Mouse (Mus musculus): ENCODE results near the gene Wsb1. TPM values are rescaled to one million over a fixed set of nuclear protein-coding genes. Genes with fewer than 3 reads are reported as not detected.
A peak's percentile ranks its signal among the peaks of the same experiment; 100 is the strongest.

Wsb1 gene
- polyA plus RNA-seq, 1 experiment from 2014 or later, result 505 TPM

DNA sequence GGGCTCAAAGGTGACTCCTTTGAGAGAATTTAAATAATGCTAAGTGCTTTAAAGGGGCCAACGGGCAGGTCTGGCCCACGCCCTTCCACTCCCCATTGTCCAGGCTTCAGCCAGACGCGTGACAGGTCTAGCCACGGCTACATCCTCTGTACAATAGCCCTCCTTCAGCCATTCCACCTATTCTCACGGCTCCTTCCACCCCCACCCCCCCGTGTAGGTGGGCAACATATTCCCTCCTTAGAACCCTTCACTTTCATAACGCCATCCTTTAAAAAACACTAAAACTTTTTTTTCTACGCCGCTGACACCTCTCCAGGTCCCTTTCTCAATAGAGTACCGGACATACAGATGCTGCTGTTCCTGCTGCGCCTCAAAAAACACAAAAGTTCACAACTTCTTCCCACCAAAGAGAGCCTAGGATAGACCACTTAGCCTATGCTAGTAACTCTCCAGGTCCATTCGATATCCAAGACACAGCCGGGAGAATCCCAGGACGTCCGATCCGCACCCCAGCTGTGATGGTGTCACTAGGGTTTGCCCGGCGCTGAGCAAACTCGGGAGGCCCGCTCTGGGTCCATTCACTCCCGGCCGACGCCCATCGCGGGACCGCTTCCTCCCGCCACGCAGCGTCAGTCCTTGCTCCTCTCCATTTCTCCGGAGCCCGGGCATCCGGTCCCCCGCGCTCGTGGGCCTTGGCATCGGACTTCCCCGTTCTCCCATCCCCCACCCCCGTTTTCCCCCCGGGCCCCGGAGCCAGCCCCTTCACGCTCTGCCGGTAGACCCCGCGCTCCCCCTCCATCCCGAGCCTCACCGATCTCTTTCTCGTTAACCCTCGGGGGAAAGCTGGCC lies 705 bp downstream of the Wsb1 start:
- H3K9me3 ChIP-seq, result no peaks in the 10 kb centered on the region
- H3K4me2 ChIP-seq, result peak overlapping the region; percentile 62
- under 1% methylated on average over 49 of the region's 49 CpGs for WGBS
- peaks cover 3% of the 10 kb centered on the region; the same call in 1 of the 2 replicates for H3K36me3 ChIP-seq (replicated peaks)
- H3K27me3 ChIP-seq (replicated peaks), result no peaks in the 10 kb centered on the region
- H3K9ac ChIP-seq, result peak overlapping the region; percentile 98
- H3K27ac ChIP-seq, result peak overlapping the region; percentile 98
- H3K4me3 ChIP-seq, result peak overlapping the region; percentile 86
- H3K4me1 ChIP-seq, result peaks cover 28% of the 10 kb centered on the region
- ATAC-seq (replicated peaks), result peak; percentile 64

DNA sequence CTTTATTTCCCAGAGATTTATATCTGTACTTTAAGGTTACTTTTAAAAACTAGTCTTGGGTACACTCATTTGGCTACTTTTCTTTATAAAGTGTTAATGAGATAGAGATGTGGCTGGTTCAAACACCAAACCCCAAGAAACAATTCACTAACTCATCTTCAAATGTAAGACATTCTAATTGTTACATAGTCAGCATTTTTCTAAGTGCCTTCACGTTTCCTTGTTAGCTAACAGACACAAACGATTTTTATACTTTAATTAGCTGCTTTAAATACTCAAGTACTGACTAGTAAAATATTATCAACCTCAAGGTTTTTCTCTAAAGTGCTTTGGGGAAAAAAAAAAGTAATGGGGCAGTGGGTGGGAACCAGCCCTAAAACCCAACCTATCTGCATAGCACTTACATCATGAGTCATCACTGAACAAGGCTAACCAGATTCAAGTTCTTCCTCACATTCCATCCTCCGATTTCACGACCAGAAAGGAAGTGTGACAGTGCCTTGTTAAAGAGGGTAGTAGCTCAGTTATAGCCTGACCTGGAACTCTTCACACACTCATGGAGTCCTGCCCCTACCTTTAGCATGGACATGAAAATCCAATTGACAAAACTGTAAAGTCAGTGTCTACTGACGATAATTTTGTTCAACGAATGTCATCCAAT lies 1.5 kb downstream of the Wsb1 start:
- peaks cover 6% of the 10 kb centered on the region; the same call in 1 of the 2 replicates for H3K36me3 ChIP-seq (replicated peaks)
- H3K4me3 ChIP-seq, result peak overlapping the region; percentile 86
- whole genome bisulfite sequencing, result 18% methylated on average over 6 of the region's 6 CpGs
- ATAC-seq (replicated peaks), result no peak
- H3K4me2 ChIP-seq, result peak overlapping the region; percentile 62
- no peaks in the 10 kb centered on the region for H3K27me3 ChIP-seq (replicated peaks)
- H3K27ac ChIP-seq, result peak overlapping the region; percentile 98; the same call in 1 of the 2 replicates
- peak overlapping the region; percentile 98 for H3K9ac ChIP-seq
- H3K9me3 ChIP-seq, result no peaks in the 10 kb centered on the region
- peaks cover 28% of the 10 kb centered on the region for H3K4me1 ChIP-seq

DNA sequence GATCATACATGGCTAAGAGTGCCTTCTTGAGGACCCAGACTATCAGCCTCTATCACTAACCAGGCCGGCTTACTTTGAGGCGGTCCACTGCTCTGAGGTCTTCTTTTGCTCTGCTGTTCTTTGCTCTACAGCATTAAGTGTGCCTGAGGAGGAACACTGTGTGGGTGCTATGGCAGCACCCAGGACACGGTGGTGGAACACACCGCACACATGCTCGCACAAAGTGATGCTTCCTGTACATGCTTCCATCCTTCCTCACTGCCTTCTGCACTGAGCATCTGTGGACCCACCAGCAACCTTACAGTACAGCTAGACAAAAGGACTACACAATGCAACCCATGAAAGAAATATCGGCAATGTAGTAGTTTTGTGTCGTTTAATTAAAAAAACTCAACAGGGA lies 15.4 kb downstream of the Wsb1 start:
- 97% methylated on average over 7 of the region's 7 CpGs for WGBS
- H3K36me3 ChIP-seq (replicated peaks), result peaks cover 40% of the 10 kb centered on the region

DNA sequence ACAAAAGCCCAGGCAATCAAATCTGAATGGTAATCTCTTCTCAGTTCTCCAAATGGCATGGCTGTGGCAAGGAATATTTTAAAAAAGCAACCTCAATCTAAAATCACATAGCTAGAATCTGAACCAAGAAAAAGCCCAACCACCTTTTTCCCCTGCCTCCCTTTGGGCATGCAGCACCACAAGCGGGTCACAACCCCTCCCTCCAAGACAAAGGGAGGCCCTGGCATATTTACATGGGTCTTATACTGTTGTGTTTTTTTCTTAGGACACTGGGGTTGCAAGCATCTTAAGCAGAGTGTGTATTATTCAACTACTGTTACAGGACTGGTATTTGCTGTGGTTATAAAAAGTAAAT lies 16.1 kb downstream of the Wsb1 start:
- Histone ChIP-seq H3K9me3 (no peaks in the 10 kb centered on the region), H3K4me2 (no peak overlapping the region), H3K27me3 (replicated peaks) (no peaks in the 10 kb centered on the region), H3K4me1 (no peaks in the 10 kb centered on the region), H3K36me3 (replicated peaks) (peaks cover 40% of the 10 kb centered on the region), H3K4me3 (no peak overlapping the region), H3K27ac (0 out of 2 replicates have a peak overlapping the region, but pooled peaks have one; percentile 34), H3K9ac (no peak overlapping the region)
- 32% methylated on average over 1 of the region's 1 CpGs for WGBS
- no peak for ATAC-seq (replicated peaks)

More for the DNA sequence above, 15.4 kb downstream of the Wsb1 start:
- no peak for ATAC-seq (replicated peaks)
- Histone ChIP-seq H3K4me2 (no peak overlapping the region), H3K9ac (no peak overlapping the region), H3K27ac (no peak overlapping the region), H3K27me3 (replicated peaks) (no peaks in the 10 kb centered on the region), H3K9me3 (no peaks in the 10 kb centered on the region), H3K4me1 (no peaks in the 10 kb centered on the region), H3K4me3 (no peak overlapping the region)

- Histone ChIP-seq H3K9ac (no peak overlapping the region), H3K9me3 (no peaks in the 10 kb centered on the region), H3K4me1 (no peaks in the 10 kb centered on the region), H3K27me3 (replicated peaks) (no peaks in the 10 kb centered on the region), H3K36me3 (replicated peaks) (peaks cover 38% of the 10 kb centered on the region), H3K27ac (0 out of 2 replicates have a peak overlapping the region, but pooled peaks have one; percentile 34), H3K4me2 (no peak overlapping the region), H3K4me3 (no peak overlapping the region)
- 86% methylated on average over 11 of the region's 11 CpGs for WGBS
- no peak for ATAC-seq (replicated peaks)
These were observed 16.6 kb downstream of the Wsb1 start for GRCm38 (mm10) chr11:79237644-79238397.

- Histone ChIP-seq H3K4me1 (no peaks in the 10 kb centered on the region), H3K4me3 (no peak overlapping the region), H3K9ac (no peak overlapping the region), H3K4me2 (no peak overlapping the region), H3K27ac (no peak overlapping the region), H3K36me3 (replicated peaks) (no peaks in the 10 kb centered on the region), H3K27me3 (replicated peaks) (no peaks in the 10 kb centered on the region), H3K9me3 (no peaks in the 10 kb centered on the region)
- WGBS, result 93% methylated on average over 13 of the region's 13 CpGs
- no peak for ATAC-seq (replicated peaks)
These were observed 24.3 kb downstream of the Wsb1 start for GRCm38 (mm10) chr11:79230251-79230570.

DNA sequence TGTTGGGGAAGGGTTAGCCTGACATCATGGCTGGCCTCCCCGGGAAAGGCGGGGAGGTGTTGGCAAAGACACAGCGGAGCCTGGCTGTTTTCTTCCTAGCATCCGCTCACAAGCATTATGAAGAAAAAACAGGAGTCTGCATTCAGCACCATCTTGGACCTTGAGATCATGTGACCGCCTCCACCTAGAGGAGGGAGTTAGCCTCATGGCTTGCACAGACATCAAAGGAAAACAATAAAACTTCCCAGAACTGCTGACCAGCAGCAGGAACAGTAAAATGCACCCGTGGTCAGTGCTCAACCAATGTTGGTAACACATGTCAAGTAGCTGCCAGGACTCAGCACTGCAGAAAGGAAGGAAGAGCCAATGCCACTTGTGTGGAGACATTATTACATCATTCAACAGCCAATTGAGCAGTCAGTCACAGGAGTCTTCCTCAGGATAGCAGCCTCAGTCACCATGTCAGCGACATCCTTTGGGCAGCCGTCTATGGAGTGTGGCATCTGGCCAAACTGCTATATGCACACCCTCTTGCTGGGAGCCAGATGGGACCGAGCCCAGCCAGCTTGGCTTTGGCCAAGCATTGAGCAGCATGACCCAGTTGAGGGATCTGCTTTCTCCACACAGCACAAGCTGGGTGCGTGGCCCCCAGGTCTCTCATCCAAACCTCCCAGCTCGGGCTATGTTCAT lies 24.8 kb downstream of the Wsb1 start:
- Histone ChIP-seq H3K36me3 (replicated peaks) (no peaks in the 10 kb centered on the region), H3K9ac (no peak overlapping the region), H3K4me1 (peaks cover under 1% of the 10 kb centered on the region; the same call in 1 of the 2 replicates), H3K9me3 (no peaks in the 10 kb centered on the region), H3K27ac (no peak overlapping the region), H3K4me3 (no peak overlapping the region), H3K4me2 (no peak overlapping the region), H3K27me3 (replicated peaks) (no peaks in the 10 kb centered on the region)
- ATAC-seq (replicated peaks), result no peak
- WGBS, result 79% methylated on average over 11 of the region's 11 CpGs

GRCm38 (mm10) chr11:79229057-79229504 lies 25.4 kb downstream of the Wsb1 start:
- Histone ChIP-seq H3K27ac (no peak overlapping the region), H3K4me2 (no peak overlapping the region), H3K36me3 (replicated peaks) (no peaks in the 10 kb centered on the region), H3K9ac (no peak overlapping the region), H3K4me1 (peaks cover 3% of the 10 kb centered on the region; the same call in 1 of the 2 replicates), H3K27me3 (replicated peaks) (no peaks in the 10 kb centered on the region), H3K9me3 (no peaks in the 10 kb centered on the region), H3K4me3 (no peak overlapping the region)
- 80% methylated on average over 10 of the region's 10 CpGs for WGBS
- ATAC-seq (replicated peaks), result no peak

DNA sequence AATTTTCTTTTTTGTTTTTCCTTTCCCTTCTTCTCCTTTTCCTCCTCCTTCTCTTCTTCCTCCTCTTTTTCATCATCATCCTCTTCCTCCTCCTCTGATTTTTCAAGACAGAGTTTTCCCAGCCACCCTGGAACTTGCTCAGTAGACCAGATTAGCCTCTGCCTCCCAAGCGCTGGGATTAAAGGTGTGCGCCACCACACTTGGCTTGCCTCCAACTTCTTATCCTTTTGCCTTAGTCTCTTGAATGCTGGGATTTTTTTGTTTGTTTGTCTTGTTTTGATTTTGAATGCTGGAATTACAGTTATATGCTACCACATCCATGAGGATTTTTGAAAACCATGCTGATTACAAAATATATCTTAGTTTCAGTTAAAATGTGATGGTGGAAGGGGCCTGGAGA lies 26.4 kb downstream of the Wsb1 start:
- H3K9ac ChIP-seq, result no peak overlapping the region
- no peak overlapping the region for H3K4me2 ChIP-seq
- H3K36me3 ChIP-seq (replicated peaks), result no peaks in the 10 kb centered on the region
- H3K27ac ChIP-seq, result no peak overlapping the region
- 71% methylated on average over 2 of the region's 2 CpGs for WGBS
- no peak overlapping the region for H3K4me3 ChIP-seq
- H3K27me3 ChIP-seq (replicated peaks), result no peaks in the 10 kb centered on the region
- H3K9me3 ChIP-seq, result no peaks in the 10 kb centered on the region
- peaks cover 3% of the 10 kb centered on the region; the same call in 1 of the 2 replicates for H3K4me1 ChIP-seq
- no peak for ATAC-seq (replicated peaks)

- no peak overlapping the region for H3K9ac ChIP-seq
- H3K27me3 ChIP-seq (replicated peaks), result no peaks in the 10 kb centered on the region
- H3K9me3 ChIP-seq, result no peaks in the 10 kb centered on the region
- H3K4me2 ChIP-seq, result no peak overlapping the region
- WGBS, result 75% methylated on average over 8 of the region's 8 CpGs
- H3K4me3 ChIP-seq, result no peak overlapping the region
- H3K36me3 ChIP-seq (replicated peaks), result no peaks in the 10 kb centered on the region
- H3K4me1 ChIP-seq, result peaks cover 3% of the 10 kb centered on the region; the same call in 1 of the 2 replicates
- no peak overlapping the region for H3K27ac ChIP-seq
- ATAC-seq (replicated peaks), result no peak
These were observed 28.9 kb downstream of the Wsb1 start for GRCm38 (mm10) chr11:79225371-79226155.

DNA sequence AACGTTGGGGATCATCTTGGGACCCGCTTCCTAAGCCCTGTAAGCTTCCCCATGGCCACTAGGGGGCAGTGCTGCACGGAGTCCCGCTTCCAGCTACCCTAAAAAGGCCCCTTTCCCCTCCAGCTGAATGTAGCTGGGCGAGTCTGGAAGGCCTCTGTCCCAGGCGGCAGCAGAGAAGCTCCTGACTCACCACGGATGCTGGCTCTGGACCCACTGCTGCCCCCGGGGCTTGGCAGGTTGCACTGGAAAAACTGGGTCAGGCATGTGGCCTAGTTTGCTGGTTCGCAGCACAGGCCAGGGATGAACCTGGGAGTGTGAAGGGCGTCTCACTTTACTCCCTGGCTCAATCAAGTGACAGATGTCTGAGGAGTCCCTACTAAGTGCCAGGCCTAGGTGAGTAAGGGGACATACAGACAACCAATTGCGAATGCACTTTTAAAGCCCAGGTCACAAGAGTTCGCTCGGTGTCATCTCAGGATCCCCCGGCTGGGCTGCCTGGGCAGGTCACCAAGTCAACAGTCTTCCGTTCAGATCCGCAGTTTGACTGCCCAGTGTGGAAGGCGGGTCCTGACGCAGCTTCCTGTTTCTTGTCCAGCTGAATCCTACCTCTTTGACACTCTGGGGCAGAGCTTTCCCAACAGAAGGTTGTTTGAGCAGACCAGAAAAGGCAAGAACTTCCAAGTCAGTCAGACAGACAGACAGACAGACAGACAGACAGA lies 29.8 kb downstream of the Wsb1 start:
- Histone ChIP-seq H3K4me2 (peak overlapping the region; percentile 7; the same call in 1 of the 2 replicates), H3K4me1 (peaks cover 3% of the 10 kb centered on the region; the same call in 1 of the 2 replicates), H3K27ac (no peak overlapping the region), H3K9me3 (no peaks in the 10 kb centered on the region), H3K9ac (no peak overlapping the region), H3K27me3 (replicated peaks) (no peaks in the 10 kb centered on the region), H3K36me3 (replicated peaks) (no peaks in the 10 kb centered on the region), H3K4me3 (no peak overlapping the region)
- no peak for ATAC-seq (replicated peaks)
- WGBS, result 41% methylated on average over 18 of the region's 18 CpGs
